Mouse (Mus musculus) embryonic stem cell, embryonic (primary cell): ENCODE data around the gene Ncf2.

Source experiments
- CTCF ChIA-PET, 4 experiments: fragments of 300-600 bp in 2 of 4; fragments of 350-600 bp in 2 of 4; sonication (Branson Sonifier 250); formaldehyde crosslinking; loops; one replicate each; lab custom pipeline; 2022; ENCODE audit warnings: inconsistent platforms in 2 of 4; lab: Charles Lee
- POLR2A ChIA-PET, 4 experiments: fragments of 300-600 bp in 2 of 4; fragments of 350-600 bp in 2 of 4; sonication (Branson Sonifier 250); formaldehyde crosslinking; loops; one replicate each; lab custom pipeline; 2022; ENCODE audit warnings: antibody characterized with exemption in 4 of 4, inconsistent platforms in 1 of 4; lab: Charles Lee

Gene Ncf2

DNA sequence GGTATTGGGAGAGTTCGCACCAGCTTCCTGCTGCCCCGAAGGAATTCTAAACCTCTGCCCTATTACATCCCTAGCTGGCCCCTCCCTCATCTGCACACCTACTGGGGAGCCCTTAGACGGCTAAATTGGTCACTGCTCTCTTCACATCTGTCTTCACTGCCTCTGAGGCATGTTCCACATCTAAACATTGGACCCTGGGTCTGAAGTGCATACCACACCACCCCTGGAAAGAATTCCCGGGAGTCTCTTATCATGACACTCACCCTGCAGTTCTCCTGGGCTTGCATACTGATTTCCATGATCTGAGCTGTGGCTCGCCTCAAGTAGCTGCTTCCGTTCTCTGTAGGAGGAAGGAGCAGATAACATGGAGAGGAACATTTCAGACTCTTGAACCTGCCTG lies 9.2 kb upstream of the Ncf2 start:
- ChIA-PET POLR2A (interaction anchor here (0.6 to 4.6 kb wide), 62 partner anchors 9 to 634 kb away, joined by 3 to 47 read pairs (median 4); partner anchors contain the start of genes Arpc5 (in 2 of the 4), Ncf2 (in 2 of the 4), Rgl1 (in 2 of the 4) and Shcbp1l (in 1 of the 4)), CTCF (interaction anchor here (0.6 to 4.2 kb wide), 86 partner anchors 9 to 1172 kb away, joined by 3 to 45 read pairs (median 4); partner anchors contain the start of genes Arpc5 (in 2 of the 4), Ncf2 (in 2 of the 4), Rgl1 (in 2 of the 4) and Npl (in 1 of the 4))

DNA sequence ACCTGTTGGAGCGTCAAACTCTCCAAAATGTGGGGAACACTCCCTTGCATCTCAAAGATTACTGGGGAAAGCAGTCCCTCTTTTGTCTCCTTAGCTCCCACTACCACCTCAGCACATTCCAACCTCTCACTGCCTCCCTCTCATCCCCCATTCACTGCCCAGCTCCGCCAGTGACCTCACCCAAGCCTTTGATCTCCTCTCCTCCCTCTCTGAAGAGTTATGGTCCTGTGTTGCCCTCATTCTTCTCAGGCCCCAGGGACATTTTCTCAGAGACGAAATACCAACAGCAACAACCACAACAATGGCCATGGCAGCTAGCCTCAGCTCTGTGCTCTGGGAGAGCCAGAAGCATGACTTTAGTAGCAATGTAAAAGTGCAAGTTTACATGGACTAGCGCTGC lies 8.7 kb upstream of the Ncf2 start:
- CTCF ChIA-PET = interaction anchor here (0.7 to 4.2 kb wide), 31 partner anchors 8 to 1171 kb away, joined by 3 to 45 read pairs (median 5); partner anchors contain the start of genes Ncf2 (in 2 of the 4), Arpc5 (in 1 of the 4) and Rgl1 (in 1 of the 4)
- POLR2A ChIA-PET = interaction anchor here (0.7 to 4.6 kb wide), 43 partner anchors 8 to 611 kb away, joined by 3 to 47 read pairs (median 6); partner anchors contain the start of genes Ncf2 (in 2 of the 4), Arpc5 (in 1 of the 4) and Rgl1 (in 1 of the 4)

DNA sequence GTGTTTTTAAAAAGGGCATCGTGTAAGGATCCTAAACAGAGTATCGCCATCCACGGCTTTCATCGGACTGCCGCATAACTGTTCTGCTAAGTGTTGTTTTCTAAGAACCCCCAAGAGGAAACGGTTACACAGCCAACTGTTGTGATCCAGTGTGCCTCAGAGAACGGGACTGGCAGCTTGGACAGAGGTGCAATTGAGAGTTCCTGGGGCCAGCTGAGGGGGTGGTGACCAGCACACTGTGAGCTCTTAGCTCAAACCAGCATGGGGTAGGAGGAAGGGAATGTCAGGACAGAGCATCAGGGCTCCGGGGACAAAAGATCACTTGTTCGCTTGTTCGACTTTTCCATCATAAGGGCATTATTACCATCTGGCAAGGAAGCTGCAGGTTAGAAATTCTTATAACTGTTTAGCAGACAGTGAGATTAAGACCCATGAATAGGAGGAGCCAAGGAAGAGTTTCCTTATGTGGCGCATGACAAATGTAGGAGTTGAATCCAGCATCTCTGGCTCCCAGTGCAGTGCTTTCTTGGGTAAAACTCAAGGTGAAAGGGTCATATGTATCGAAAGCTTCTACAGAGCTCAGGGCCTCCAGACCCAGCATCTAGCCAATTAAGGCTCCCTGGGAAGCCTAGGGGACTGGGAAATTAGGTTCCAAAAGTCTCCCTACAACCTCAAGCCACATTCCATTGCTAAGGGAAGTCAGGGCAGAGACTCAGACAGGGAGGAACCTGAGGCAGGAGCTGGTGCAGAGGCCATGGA lies 7.1 kb upstream of the Ncf2 start:
- POLR2A ChIA-PET = interaction anchor here (0.5 to 4.6 kb wide), 36 partner anchors 12 to 691 kb away, joined by 3 to 47 read pairs (median 4); no protein-coding TSS in a partner anchor
- CTCF ChIA-PET = interaction anchor here (0.5 to 4.2 kb wide), 9 partner anchors 12 to 317 kb away, joined by 3 to 45 read pairs (median 3); no protein-coding TSS in a partner anchor

DNA sequence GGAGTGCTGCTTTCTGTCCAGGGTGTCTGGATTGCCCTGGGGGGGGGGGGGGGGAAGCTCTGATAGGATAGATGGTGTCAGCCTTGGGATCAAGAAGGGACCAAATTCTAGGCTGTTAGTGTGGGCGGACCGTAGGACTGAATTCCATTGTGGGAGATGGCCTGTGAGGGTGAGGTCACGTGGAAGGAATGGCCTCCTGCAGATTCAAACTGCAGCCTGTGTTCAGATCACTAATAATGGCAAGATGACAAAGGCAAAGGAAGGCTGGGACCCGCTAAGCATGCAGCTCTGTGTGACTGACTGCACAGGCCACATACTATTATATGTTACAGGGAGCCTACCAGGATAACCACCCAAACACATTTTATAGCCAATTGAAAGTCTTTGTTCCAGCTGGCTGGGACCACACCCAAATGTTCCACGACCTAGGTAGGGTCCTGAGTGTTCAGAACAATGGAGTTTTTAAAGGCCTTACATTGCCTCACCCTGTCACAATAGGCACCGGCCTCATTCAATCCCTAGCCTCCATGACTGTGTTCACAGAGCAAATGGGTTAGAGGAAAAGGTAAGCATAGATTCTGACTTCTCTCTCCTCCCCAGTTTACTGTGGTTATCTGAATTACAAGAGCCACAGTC lies 6.4 kb upstream of the Ncf2 start:
- POLR2A ChIA-PET = interaction anchor here (0.5 to 4.6 kb wide), 36 partner anchors 12 to 690 kb away, joined by 3 to 47 read pairs (median 4); no protein-coding TSS in a partner anchor
- CTCF ChIA-PET = interaction anchor here in 3 of 4 experiments (0.6 to 4.2 kb wide), 6 partner anchors 12 to 300 kb away, joined by 3 to 45 read pairs (median 4); no protein-coding TSS in a partner anchor

DNA sequence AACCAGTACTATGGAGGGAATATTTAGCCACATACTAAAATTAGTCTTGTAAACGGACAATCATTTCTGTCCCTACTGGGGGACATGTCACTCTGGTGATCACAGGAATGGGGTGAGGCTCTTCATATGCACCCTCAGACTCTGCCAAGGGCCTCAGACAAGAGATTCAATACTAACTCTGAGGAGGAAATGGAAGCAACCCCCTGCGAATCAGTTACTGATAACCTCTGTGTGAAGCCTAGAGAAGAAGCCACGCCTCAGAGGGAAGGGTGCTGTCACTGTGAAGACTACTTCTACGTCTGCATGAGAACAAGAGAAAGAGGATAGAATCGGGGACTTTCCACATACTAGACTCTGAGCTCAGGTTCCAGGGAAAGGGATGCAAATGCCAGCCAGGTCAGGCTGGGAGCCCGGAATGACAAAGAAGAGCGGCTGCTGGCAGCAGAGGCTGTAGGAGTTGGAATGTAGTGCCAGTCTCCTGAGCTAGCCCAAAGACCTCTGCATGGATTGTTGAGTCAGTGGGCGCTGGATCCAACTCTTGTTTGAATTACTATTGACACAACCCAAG lies 4.2 kb upstream of the Ncf2 start:
- POLR2A ChIA-PET = interaction anchor here in 3 of 4 experiments (0.6 to 3.5 kb wide), 20 partner anchors 8 to 305 kb away, joined by 3 to 23 read pairs (median 4); no protein-coding TSS in a partner anchor
- CTCF ChIA-PET = interaction anchor here in 2 of 4 experiments (0.6 to 1.8 kb wide), 2 partner anchors 19 to 620 kb away, joined by 4 to 6 read pairs; no protein-coding TSS in a partner anchor

DNA sequence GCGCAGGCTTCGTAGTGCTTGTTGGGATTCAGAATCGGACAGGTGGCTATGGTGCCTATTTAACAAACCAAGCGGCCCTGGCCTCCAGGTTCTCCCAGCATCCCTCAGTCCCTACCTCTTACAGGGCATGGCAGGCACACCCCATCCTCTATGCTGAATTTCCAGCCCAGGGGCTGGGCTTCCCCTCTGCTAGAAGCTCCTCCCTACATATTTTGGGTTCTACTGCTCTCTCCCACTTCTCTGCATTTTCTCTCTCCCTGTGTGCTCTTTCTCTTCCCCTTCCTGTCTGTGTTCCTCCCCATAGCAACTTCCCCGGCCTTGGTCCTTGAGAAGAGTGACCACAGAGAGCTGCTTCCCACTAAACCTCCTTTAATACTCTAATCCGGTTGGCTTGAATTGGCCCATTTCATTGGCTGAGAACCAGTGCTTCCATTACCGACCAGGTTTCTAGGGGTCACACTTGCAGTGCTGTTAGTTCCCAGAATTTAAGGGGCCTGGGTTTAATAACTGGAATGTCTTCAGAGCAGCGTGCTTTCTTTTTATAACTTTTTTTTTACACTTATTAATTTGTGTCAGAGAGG lies 3.2 kb upstream of the Ncf2 start:
- ChIA-PET POLR2A (interaction anchor here (0.6 to 3.5 kb wide), 12 partner anchors 8 to 243 kb away, joined by 3 to 23 read pairs (median 4); no protein-coding TSS in a partner anchor), CTCF (interaction anchor here in 3 of 4 experiments (0.6 to 1.8 kb wide), 3 partner anchors 18 to 619 kb away, joined by 3 to 6 read pairs (median 4); no protein-coding TSS in a partner anchor)

DNA sequence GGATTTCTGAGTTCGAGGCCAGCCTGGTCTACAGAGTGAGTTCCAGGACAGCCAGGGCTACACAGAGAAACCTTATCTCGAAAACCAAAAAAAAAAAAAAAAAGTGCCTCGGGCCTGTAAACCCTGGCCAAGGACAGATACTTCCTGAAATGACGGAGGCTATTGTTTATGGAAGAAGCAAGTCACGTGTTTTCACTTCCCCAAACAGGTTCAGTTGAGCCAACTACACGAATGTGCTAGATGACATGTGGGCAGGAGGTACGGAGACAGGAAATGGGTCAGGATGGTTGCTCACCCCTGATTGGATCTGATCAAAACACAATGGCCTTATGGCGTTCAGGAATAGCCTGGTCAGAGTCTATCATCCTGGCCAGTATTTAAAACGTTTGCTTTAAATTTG lies 1.9 kb upstream of the Ncf2 start:
- ChIA-PET CTCF (no interaction called here), POLR2A (no interaction called here)

DNA sequence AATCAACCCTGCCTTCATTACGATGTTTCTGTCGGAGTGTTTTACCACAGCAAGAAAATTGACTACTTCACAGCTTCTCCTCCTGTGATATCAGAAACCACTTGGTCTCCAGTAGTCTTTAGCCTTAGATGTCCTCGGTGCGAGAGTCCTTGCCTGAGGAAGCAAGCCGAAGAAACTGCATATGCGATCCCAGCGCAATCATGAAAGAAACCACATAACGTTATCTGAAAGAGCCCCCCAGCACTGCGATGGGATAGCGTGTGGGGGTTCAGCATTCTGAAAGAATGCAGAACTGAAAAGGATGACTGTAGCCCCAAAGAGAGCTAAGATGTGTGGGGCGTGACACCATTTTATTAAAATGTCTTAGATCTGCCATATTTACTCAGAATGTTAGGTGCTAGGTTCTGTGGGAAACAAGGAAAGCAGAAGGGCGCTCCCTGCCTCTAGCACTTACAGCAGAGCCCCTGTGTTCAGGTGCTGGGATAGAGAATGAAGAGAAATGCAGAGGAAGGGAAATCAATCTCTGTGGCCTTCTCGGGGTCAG lies 711 bp downstream of the Ncf2 start:
- POLR2A ChIA-PET = interaction anchor here in 2 of 4 experiments (0.6 to 3.0 kb wide), 8 partner anchors 10 to 618 kb away, joined by 3 to 10 read pairs (median 4); no protein-coding TSS in a partner anchor
- CTCF ChIA-PET = interaction anchor here in 3 of 4 experiments (0.6 to 3.4 kb wide), 4 partner anchors 10 to 15 kb away, joined by 5 to 20 read pairs (median 11); no protein-coding TSS in a partner anchor

DNA sequence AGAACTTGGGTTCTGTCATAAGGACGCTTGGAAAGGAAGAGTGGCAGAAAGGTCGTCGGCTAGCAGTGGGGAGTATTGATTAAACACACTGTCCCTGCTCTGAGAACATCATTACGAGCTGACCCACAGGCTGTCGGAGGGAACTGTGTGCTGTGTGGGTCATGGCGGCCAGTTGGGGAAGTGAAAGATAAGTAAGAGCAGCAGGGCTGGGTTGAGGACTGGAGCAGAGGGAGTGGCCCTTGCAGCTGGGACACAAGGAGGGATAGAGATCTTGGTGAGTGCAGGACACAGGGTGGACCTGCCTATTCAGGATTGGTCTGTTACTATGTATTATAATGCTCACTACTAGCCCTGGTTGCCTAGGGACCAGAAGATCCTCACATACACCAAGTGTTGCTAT lies 4.9 kb downstream of the Ncf2 start:
- POLR2A ChIA-PET = interaction anchor here in 3 of 4 experiments (0.6 to 4.2 kb wide), 7 partner anchors 9 to 129 kb away, joined by 3 to 14 read pairs (median 4); no protein-coding TSS in a partner anchor
- CTCF ChIA-PET = interaction anchor here in 1 of 4 experiments (0.7 to 0.8 kb wide), 2 partner anchors 15 to 91 kb away, joined by 3 to 4 read pairs; no protein-coding TSS in a partner anchor

DNA sequence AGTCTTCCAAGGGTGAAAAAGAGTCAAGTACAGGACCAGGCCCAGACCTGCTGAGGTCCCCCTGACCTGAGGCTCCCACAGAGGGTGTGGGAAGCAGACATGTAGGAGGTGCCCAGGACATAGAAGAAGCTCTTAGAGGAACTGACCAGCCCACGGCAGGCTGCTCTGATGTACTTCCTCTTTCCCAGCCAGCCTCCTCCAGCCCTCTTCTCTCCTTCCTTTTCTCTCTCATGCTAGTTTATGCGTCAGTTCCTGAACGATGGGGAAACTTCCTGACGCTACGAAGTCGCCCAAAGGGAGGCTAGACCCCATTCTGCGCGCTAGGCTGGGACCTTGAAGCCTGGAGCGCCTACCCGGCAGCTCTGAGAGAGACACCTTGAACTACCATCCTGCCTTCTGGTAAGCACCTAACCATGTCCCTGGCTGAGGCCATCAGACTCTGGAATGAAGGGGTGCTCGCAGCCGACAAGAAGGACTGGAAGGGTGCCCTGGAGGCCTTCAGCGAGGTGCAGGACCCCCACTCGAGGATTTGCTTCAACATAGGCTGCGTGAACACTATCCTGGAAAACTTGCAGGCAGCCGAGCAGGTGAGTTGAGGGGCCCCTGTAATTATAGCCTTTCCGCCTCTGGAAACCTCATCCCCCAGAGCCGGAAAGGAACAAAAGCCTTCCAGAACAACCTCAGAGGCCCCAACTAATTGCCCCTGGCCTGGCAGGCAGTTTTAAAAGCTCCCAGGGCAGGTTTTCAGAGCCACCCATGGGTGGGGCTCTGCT lies 7.8 kb downstream of the Ncf2 start:
- CTCF ChIA-PET = interaction anchor here in 1 of 4 experiments (0.5 kb wide), 1 partner anchor 301 kb away, joined by 3 read pairs; no protein-coding TSS in a partner anchor
- POLR2A ChIA-PET = interaction anchor here in 3 of 4 experiments (0.6 to 1.9 kb wide), 7 partner anchors 8 to 25 kb away, joined by 3 to 8 read pairs (median 4); no protein-coding TSS in a partner anchor

DNA sequence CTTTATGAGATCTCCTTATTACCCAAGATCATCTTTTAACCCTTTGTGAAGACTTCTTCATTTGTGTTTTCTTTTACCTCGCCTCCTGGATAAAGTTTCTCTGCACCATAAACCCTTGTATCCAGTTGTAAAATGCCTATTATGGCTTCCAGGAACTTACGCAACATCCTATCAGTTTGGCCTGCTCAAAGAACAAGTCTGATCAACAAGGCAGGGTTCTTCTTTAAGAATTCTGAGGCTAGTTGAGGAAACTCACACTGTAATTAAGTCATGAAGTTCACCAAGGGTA lies 8.3 kb downstream of the Ncf2 start:
- CTCF ChIA-PET = no interaction called here
- POLR2A ChIA-PET = interaction anchor here in 3 of 4 experiments (1.3 to 1.9 kb wide), 3 partner anchors 15 to 17 kb away, joined by 4 to 6 read pairs (median 6); no protein-coding TSS in a partner anchor

DNA sequence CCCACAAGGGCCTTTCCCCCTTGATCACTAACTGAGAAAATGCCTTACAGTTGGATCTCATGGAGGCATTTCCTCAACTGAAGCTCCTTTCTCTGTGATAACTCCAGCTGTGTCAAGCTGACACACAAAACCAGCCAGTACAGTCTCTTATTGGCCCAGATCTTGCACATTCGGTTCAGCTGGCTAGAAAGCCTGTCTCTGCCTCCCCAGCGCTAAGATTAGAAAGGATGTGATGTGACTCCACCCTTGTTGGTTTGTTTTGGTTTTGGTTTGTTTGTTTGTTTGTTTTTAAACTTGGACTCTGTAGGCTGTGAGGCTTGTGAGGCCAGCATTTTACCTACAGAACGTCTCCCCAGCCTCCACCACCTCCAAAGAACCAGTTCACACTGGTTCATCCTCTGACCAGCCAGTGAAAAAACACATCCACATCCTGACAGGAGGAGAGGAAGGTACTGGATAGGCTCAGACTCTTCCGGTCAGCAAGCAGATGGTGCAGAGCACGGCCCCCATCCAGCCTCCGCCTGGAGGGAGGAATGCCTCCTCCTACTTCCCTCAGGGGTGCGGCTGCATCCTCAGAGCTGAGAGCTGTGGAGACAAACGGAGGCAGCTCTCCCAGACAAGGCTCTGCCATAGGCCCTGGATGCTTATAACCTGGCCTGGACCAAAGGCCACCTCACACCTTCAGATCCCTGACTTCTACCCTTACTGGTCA lies 9.7 kb downstream of the Ncf2 start:
- CTCF ChIA-PET = no interaction called here
- POLR2A ChIA-PET = interaction anchor here in 2 of 4 experiments (1.0 to 1.4 kb wide), 3 partner anchors 8 to 13 kb away, joined by 3 to 5 read pairs (median 4); no protein-coding TSS in a partner anchor

DNA sequence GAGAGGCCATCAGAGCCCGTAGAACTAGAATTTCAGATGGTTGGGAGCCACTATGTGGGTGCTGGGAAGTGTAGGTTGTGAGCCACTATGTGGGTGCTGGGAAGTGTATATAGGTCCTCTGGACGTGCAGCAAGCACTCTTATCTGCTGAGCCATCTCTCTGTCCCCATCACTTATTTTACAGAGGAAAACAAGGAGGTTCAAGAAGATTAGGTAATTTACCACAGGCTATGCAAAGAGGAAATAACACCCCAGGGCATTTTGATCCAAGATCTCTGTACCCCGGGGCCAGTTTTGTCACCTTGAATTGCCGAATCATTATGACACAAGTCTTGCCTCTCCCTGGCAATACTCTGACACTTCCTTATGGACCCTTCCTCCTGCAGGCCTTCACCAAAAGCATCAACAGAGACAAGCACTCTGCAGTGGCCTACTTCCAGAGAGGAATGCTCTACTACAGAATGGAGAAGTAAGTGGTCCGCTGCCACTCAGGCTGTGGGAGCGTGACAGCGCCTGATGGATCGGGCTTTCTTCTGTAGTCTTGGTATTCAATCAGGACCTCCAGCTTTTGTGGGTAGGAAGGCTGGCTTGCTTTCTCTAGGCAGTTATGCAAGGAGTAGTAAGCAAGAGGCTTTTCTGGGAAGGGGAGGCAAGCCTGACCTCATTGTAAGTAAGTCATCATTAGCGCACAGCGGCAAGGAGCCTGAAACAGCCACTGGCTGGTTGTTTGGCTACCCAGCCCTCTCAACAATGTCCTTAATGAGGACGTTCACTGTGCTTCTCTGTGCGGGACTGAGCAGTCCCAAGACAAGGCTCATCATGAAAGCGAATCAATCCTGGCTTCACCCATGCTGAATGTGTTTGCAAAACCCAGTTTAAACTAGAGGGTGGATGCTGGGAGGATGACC lies 10.8 kb downstream of the Ncf2 start:
- POLR2A ChIA-PET = interaction anchor here in 1 of 4 experiments (1.2 kb wide), 1 partner anchor 14 kb away, joined by 5 read pairs; no protein-coding TSS in a partner anchor
- CTCF ChIA-PET = no interaction called here

DNA sequence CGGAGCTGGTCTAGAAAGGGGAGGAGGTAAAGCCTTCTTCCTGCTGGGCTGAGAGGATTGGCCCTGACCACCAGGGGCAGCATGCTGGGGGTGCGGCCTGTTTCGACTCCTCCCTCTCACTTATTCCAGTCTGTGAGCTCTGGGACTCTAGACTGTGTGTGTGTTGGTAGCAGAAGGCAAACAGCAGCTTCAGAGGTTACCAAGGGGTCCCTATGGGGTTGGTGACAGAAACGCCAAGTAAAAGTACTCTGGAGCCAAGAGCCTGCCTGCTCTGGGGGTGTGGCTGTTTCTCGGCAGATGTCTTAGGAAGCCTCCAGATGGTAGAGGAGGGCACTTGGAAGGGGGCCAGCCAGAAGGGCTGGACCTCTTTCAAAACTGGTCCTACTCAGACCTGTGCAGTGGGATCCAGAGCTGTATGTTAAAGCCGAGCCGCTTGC lies 15.3 kb downstream of the Ncf2 start:
- CTCF ChIA-PET = interaction anchor here (0.5 to 2.9 kb wide), 17 partner anchors 14 to 444 kb away, joined by 3 to 28 read pairs (median 4); partner anchors contain the start of gene Ncf2 (in 1 of the 4)
- POLR2A ChIA-PET = interaction anchor here (0.6 to 5.0 kb wide), 54 partner anchors 8 to 1752 kb away, joined by 3 to 42 read pairs (median 4); partner anchors contain the start of genes Ncf2 (in 2 of the 4) and Shcbp1l (in 1 of the 4)
